Mouse (Mus musculus) embryonic facial prominence, embryonic 11.5 days (tissue): Measurements from ENCODE around the gene Tet2. TPM values are rescaled to one million over a fixed set of nuclear protein-coding genes. Genes with fewer than 3 reads are reported as not detected.

Experiments used
- ATAC-seq: fragments of 200-750 bp; cut with Nextera tagmentation; replicated peaks from 2 replicates; pipeline ENCODE4 v1.8.0; 2017; ENCODE audit warnings: low read depth; ENCODE audit not compliant: insufficient number of reproducible peaks, low FRiP score, low TSS enrichment
- DNase-seq: peaks from one replicate; pipeline ENCODE4 v3.0.0-alpha.2; 2015; ENCODE audit warnings: low spot score
- H3K27ac ChIP-seq: fragments of 300-500 bp; sonication (generic); replicated peaks from 2 replicates; pipeline ENCODE4 v1.5.1; 2014; ENCODE audit warnings: mild to moderate bottlenecking, low read depth, low read length, control low read depth
- H3K27me3 ChIP-seq: fragments of 300-500 bp; sonication (generic); 2 replicates; pipeline ENCODE4 v1.6.1; 2014; ENCODE audit warnings: mild to moderate bottlenecking, low read length, moderate library complexity, mixed read lengths; ENCODE audit not compliant: control insufficient read depth, insufficient read depth
- H3K36me3 ChIP-seq: fragments of 300-500 bp; sonication (generic); replicated peaks from 2 replicates; pipeline ENCODE4 v1.6.1; 2014; ENCODE audit warnings: low read depth, mild to moderate bottlenecking, low read length, moderate library complexity, mixed read lengths; ENCODE audit not compliant: control insufficient read depth, insufficient read depth
- H3K4me1 ChIP-seq: fragments of 300-500 bp; sonication (generic); 2 replicates; pipeline ENCODE4 v1.6.1; 2014; ENCODE audit warnings: low read length, mixed read lengths; ENCODE audit not compliant: control insufficient read depth, insufficient read depth
- H3K4me2 ChIP-seq: fragments of 300-500 bp; sonication (generic); 2 replicates; pipeline ENCODE4 v1.6.1; 2014; ENCODE audit warnings: low read depth, mild to moderate bottlenecking, control low read depth, low read length, moderate library complexity
- H3K4me3 ChIP-seq: fragments of 300-500 bp; sonication (generic); 2 replicates; pipeline ENCODE4 v1.5.1; 2014; ENCODE audit warnings: low read depth, low read length, control low read depth
- H3K9ac ChIP-seq: fragments of 300-500 bp; sonication (generic); replicated peaks from 2 replicates; pipeline ENCODE4 v1.6.1; 2014; ENCODE audit warnings: mild to moderate bottlenecking, control low read depth, low read length
- H3K9me3 ChIP-seq: fragments of 300-500 bp; sonication (generic); replicated peaks from 2 replicates; pipeline ENCODE4 v1.6.1; 2016; ENCODE audit warnings: mild to moderate bottlenecking, low read length, inconsistent platforms, mixed read lengths; ENCODE audit not compliant: control insufficient read depth
- WGBS: fragments of 180-500 bp; shearing (Covaris S2); extraction: QIAGEN DNeasy Blood & Tissue Kit; methylation state at CpG from one replicate; pipeline ENCODE4 v1.1.7; 2014; 5-methylcytosine and 5-hydroxymethylcytosine counted together
- polyA plus RNA-seq: library from polyadenylated mRNA; unstranded; fragments of >200 nt; fragmentation: Nextera tagmentation; extraction: Ambion mirVana; gene quantifications from 2 replicates; pipeline ENCODE4 v1.2.1, GENCODE M21; 2014

The Tet2 gene
- polyA plus RNA-seq, 1 experiment from 2014 or later: 11.6 TPM

DNA sequence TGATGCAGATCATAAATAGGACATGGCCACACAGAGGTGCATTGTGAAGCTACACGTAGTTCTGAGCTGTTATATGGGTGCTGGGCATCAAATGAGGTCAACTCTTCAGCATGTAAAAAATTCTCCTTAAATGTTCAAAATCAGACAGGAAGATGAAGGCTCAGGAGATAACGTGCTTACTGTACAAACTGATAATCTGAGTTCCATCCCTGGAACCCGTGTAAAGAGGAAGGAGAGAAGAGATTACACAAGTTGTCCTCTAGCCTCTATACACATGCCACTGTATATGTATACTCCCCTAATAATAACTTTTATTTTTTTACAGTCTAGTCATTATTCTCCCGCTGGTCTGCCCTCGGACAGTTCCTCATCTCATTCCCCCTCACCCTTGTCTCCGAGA is 21.7 kb downstream of the Tet2 start:
- Histone ChIP-seq H3K9ac (no peak overlapping the region), H3K27me3 (no peaks in the 10 kb centered on the region), H3K4me1 (no peaks in the 10 kb centered on the region), H3K4me3 (no peak overlapping the region), H3K36me3 (no peaks in the 10 kb centered on the region), H3K9me3 (no peaks in the 10 kb centered on the region), H3K4me2 (no peak overlapping the region), H3K27ac (no peak overlapping the region)
- DNase-seq (no peak), ATAC-seq (no peak)
- 87% methylated on average over 6 of the region's 6 CpGs for WGBS

DNA sequence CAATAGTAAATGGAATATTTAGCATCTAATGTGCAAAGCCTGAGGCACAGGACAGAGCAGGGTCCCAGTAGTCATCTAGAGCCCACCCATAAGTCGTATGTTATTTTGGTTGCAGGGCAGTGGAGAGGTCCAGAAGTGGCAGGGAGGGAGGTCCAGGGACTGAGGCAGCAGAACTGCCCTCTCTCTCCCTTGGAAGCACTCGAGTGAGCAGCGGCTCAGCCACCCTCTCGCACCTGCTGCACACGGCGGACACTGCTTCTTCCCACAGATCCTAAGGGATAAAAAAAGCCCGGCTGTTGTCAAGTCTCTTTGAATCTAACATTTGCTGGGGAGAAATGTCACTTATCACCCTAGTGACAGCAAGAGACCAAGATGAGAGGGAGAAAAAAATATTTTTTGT is 22.6 kb downstream of the Tet2 start:
- H3K27ac ChIP-seq: no peak overlapping the region
- DNase-seq (no peak), ATAC-seq (no peak)

DNA sequence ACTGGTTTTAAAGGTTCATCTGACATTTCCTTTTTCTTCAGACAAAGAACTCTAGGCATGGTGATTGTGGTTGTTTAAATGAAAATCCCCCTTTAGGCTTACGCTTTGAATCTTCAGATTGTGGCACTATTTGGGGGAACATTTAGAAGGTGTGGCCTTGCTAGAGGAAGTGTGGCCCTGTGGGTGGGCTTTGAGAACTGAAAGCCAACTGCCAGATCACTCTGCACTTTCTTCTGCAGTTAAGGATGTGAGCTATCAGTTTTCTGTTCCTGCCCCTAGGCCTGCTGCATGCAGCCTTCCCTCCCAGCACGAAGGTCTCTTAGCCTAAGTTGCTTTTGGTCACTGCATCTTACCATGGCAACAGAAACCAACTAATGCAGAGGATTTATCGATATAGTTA is 26.1 kb downstream of the Tet2 start:
- Histone ChIP-seq H3K4me3 (no peak overlapping the region), H3K9me3 (no peaks in the 10 kb centered on the region), H3K27ac (no peak overlapping the region), H3K36me3 (no peaks in the 10 kb centered on the region), H3K4me2 (no peak overlapping the region), H3K27me3 (no peaks in the 10 kb centered on the region), H3K4me1 (no peaks in the 10 kb centered on the region), H3K9ac (no peak overlapping the region)
- ATAC-seq: no peak
- DNase-seq: no peak
- 88% methylated on average over 3 of the region's 3 CpGs for WGBS

More for the DNA sequence above, 22.6 kb downstream of the Tet2 start:
- WGBS: 86% methylated on average over 7 of the region's 7 CpGs
- no peaks in the 10 kb centered on the region for H3K36me3 ChIP-seq
- H3K9me3 ChIP-seq: no peaks in the 10 kb centered on the region
- no peak overlapping the region for H3K9ac ChIP-seq
- H3K4me2 ChIP-seq: no peak overlapping the region
- no peak overlapping the region for H3K4me3 ChIP-seq
- no peaks in the 10 kb centered on the region for H3K4me1 ChIP-seq
- H3K27me3 ChIP-seq: no peaks in the 10 kb centered on the region

DNA sequence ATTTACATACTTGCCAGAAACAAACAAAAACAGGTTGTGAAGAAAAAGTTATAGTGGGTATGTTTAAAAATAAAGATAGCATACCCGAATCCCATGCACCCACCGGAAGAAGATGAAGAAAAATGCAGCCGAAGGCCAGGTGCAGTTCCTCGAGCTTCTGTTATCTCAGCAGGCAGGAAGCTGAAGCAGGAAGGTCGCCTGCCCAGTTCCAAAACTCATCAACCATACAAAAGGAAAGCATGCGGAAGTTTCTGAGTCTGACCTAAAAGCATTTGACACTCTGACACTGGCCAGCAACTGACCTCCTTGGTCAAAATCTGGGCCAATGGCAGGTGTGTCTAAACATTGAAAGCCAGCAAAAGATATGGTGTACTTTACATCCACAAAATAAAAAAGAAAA is 26.8 kb downstream of the Tet2 start:
- DNase-seq: no peak
- H3K4me3 ChIP-seq: no peak overlapping the region
- no peak overlapping the region for H3K9ac ChIP-seq
- no peaks in the 10 kb centered on the region for H3K36me3 ChIP-seq
- no peak for ATAC-seq
- no peaks in the 10 kb centered on the region for H3K4me1 ChIP-seq
- no peak overlapping the region for H3K4me2 ChIP-seq
- no peaks in the 10 kb centered on the region for H3K9me3 ChIP-seq
- WGBS: 92% methylated on average over 6 of the region's 6 CpGs
- H3K27me3 ChIP-seq: no peaks in the 10 kb centered on the region
- H3K27ac ChIP-seq: no peak overlapping the region

DNA sequence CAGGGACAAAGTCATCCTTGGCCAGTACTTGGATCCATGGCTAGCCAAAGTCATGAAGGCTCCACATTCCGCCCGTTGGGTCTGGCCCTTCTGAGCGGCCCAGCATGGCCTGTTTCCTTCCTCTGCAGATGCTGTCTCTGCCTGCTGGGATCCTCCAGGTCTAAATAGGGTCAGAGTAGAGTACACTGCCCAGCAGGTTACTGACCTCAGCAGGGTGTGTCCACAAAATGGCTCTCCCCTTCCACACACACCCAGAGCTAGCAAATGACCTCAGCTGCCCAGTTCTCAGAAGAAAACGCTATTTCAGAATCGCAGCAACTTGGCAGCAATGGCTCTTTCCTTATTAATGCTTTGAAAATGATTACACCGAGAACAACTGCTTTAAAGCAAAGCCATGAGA is 27.5 kb downstream of the Tet2 start:
- Histone ChIP-seq H3K4me1 (no peaks in the 10 kb centered on the region), H3K36me3 (no peaks in the 10 kb centered on the region), H3K9me3 (no peaks in the 10 kb centered on the region), H3K27ac (no peak overlapping the region), H3K9ac (no peak overlapping the region), H3K27me3 (no peaks in the 10 kb centered on the region), H3K4me2 (no peak overlapping the region), H3K4me3 (no peak overlapping the region)
- DNase-seq (no peak), ATAC-seq (no peak)
- 83% methylated on average over 6 of the region's 6 CpGs for WGBS

DNA sequence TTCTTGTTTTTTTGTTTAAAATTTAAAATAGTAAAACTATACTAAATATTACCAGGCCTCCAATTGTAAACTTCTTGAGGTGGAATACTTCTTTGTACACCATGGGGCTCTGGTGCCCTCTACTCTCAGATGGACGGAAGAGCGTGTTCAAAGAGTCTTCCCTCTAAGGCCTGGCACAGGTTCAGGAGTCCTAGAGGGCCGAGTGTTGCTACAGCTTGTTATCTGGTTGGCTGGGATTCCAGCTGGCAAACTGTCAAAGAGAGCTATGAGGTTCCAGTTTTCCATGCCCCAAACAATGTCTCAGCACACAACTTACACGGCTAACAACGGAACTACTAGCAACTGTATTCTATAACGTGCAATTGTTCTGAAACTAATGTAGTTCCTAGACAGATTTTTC is 28.8 kb downstream of the Tet2 start:
- ATAC-seq (no peak), DNase-seq (no peak)
- Histone ChIP-seq H3K27ac (no peak overlapping the region), H3K4me2 (no peak overlapping the region), H3K4me1 (no peaks in the 10 kb centered on the region), H3K9me3 (no peaks in the 10 kb centered on the region), H3K36me3 (no peaks in the 10 kb centered on the region), H3K27me3 (no peaks in the 10 kb centered on the region), H3K4me3 (no peak overlapping the region), H3K9ac (no peak overlapping the region)
- 95% methylated on average over 6 of the region's 6 CpGs for WGBS

DNA sequence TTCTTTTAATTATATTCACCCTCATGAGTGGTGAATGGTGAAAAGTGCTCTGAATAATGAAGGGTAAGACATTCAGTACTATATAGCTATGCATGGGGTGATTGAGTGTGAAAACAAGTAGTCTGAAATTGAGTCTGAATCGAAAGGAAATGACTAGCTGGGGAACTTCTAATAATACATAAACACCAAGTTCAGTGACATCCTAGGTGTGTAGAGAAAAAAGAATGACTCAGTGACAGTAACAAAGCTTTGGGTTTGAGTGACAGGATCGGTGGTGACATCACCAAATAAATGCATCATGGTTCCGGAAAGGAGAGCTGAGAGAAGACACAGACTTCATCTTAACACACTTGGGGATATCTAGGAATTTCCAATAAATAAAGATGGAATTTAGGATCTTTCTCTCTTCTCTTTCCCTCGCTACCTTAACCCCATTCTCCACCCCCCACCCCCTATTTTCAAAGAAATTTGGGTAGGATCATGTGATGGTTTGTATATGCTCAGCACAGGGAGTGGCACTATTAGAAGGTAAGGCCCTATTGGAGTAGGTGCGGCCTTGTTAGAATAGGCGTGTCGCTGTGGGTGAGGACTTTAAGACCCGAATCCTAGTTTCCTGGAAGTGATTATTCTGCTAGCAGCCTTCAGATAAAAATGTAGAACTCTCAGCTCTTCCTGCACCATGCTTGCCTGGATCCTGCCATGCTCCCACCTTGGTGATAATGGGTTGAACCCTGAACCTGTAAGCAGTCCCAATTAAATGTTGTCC is 29.6 kb downstream of the Tet2 start:
- no peaks in the 10 kb centered on the region for H3K27me3 ChIP-seq
- 95% methylated on average over 8 of the region's 8 CpGs for WGBS
- H3K36me3 ChIP-seq: no peaks in the 10 kb centered on the region
- DNase-seq: no peak
- no peaks in the 10 kb centered on the region for H3K9me3 ChIP-seq
- H3K9ac ChIP-seq: no peak overlapping the region
- ATAC-seq: no peak
- no peaks in the 10 kb centered on the region for H3K4me1 ChIP-seq
- H3K4me3 ChIP-seq: no peak overlapping the region
- no peak overlapping the region for H3K4me2 ChIP-seq
- no peak overlapping the region for H3K27ac ChIP-seq

DNA sequence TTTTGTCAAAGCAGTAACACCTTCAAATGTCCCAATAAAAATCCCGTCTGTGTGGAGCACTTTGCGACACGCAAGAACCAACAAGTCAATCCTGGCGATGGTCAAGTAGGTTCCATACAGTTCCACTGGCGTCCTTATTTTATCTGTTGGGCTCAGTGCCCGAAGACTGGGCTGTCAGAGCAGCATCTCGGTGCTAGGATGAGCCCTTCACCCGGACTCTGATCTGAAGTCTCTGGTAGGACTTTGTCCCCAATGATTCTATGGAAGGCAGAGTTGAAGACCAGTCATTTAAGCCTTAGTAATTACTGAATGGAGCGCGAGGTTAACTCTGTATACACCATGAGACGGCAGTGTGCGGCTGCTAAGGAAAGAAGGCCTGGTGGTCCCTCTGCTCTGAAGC is 30.6 kb downstream of the Tet2 start:
- ATAC-seq (no peak), DNase-seq (no peak)
- Histone ChIP-seq H3K9ac (no peak overlapping the region), H3K4me1 (no peaks in the 10 kb centered on the region), H3K9me3 (no peaks in the 10 kb centered on the region), H3K4me3 (no peak overlapping the region), H3K27me3 (no peaks in the 10 kb centered on the region), H3K36me3 (no peaks in the 10 kb centered on the region), H3K4me2 (no peak overlapping the region), H3K27ac (no peak overlapping the region)
- 96% methylated on average over 12 of the region's 12 CpGs for WGBS
